Mouse (Mus musculus) forebrain, embryonic 12.5 days (tissue): ENCODE measurements at regions not wholly inside any gene's neighbourhood (a gene's known extent, or its start where the extent isn't known, plus 50 kb on each side); places are given as distances from the start of the nearest gene placed in this dataset.

Experiments used
- ATAC-seq: fragments of 200-750 bp; cut with Nextera tagmentation; 2 replicates; pipeline ENCODE4 v1.8.0; 2017; ENCODE audit warnings: moderate TSS enrichment; ENCODE audit not compliant: low FRiP score
- H3K27ac ChIP-seq: fragments of 300-500 bp; sonication (generic); 2 replicates; pipeline ENCODE4 v1.5.1; 2016; ENCODE audit warnings: mild to moderate bottlenecking
- H3K27me3 ChIP-seq: fragments of 300-500 bp; sonication (generic); 2 replicates; pipeline ENCODE4 v1.6.1; 2016; ENCODE audit warnings: mild to moderate bottlenecking
- H3K36me3 ChIP-seq: fragments of 300-500 bp; sonication (generic); replicated peaks from 2 replicates; pipeline ENCODE4 v1.6.1; 2016; ENCODE audit warnings: mild to moderate bottlenecking
- H3K4me1 ChIP-seq: fragments of 300-500 bp; sonication (generic); 2 replicates; pipeline ENCODE4 v1.6.1; 2016
- H3K4me2 ChIP-seq: fragments of 300-500 bp; sonication (generic); 2 replicates; pipeline ENCODE4 v1.6.1; 2016; ENCODE audit warnings: mild to moderate bottlenecking, moderate library complexity
- H3K4me3 ChIP-seq: fragments of 300-500 bp; sonication (generic); replicated peaks from 2 replicates; pipeline ENCODE4 v1.5.1; 2016; ENCODE audit warnings: mild to moderate bottlenecking
- H3K9ac ChIP-seq: fragments of 300-500 bp; sonication (generic); 2 replicates; pipeline ENCODE4 v1.6.1; 2016; ENCODE audit warnings: mild to moderate bottlenecking
- H3K9me3 ChIP-seq: fragments of 300-500 bp; sonication (generic); 2 replicates; pipeline ENCODE4 v1.6.1; 2016
- WGBS: fragments of 180-500 bp; shearing (Covaris S2); methylation state at CpG from one replicate; pipeline ENCODE4 v1.1.7; 2016; 5-methylcytosine and 5-hydroxymethylcytosine counted together

DNA sequence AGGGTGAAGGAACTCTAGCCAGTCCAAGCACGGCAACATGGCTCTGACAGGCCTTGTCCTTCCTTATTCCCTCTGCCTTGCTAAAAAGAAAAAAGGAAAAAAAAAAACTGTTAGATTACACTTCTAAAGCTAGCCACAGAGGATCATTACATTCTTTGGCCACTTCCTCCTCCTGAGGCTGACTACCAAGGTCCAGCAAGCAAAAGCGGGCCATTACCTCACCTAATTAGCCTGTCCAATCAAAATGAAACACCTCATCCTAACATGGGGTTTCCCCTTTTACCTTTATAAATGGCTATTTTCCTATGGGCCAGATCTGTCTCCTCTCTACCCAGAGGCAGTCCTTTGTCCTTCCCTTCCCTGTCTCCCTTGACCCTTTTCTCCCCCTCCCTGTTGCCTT is 102.2 kb downstream of the Pih1h3b start:
- Histone ChIP-seq H3K36me3 (no peaks in the 10 kb centered on the region), H3K4me2 (no peak overlapping the region), H3K4me3 (no peak overlapping the region), H3K9me3 (no peaks in the 10 kb centered on the region), H3K27ac (no peak overlapping the region), H3K27me3 (peaks cover 30% of the 10 kb centered on the region; the same call in 1 of the 2 replicates), H3K4me1 (no peaks in the 10 kb centered on the region), H3K9ac (no peak overlapping the region)
- ATAC-seq: no peak
- WGBS: 77% methylated on average over 2 of the region's 2 CpGs

DNA sequence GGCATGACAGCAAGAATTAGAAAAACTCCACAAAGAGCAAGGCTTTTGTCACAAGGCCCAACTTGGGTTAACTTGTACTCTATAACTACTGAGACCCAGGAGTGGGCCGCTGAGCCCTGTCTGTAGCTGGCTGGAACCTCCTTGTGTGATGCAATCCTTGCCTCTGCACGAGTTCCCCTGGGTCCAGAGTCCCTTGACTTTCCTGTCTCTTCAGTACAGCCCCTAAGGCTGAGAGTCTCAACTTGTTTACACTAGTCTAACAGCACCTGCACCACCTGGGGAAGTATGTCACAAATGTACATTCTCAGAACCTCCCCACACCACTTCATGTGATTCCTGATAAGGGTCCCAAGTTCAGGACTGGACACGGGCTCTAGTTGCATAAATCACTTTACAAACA is 103.3 kb downstream of the Pih1h3b start:
- no peak for ATAC-seq
- peaks cover 31% of the 10 kb centered on the region; the same call in 1 of the 2 replicates for H3K27me3 ChIP-seq
- H3K9ac ChIP-seq: no peak overlapping the region
- H3K4me2 ChIP-seq: no peak overlapping the region
- no peak overlapping the region for H3K27ac ChIP-seq
- H3K9me3 ChIP-seq: no peaks in the 10 kb centered on the region
- 84% methylated on average over 3 of the region's 3 CpGs for WGBS
- no peaks in the 10 kb centered on the region for H3K4me1 ChIP-seq
- H3K4me3 ChIP-seq: no peak overlapping the region
- H3K36me3 ChIP-seq: no peaks in the 10 kb centered on the region

DNA sequence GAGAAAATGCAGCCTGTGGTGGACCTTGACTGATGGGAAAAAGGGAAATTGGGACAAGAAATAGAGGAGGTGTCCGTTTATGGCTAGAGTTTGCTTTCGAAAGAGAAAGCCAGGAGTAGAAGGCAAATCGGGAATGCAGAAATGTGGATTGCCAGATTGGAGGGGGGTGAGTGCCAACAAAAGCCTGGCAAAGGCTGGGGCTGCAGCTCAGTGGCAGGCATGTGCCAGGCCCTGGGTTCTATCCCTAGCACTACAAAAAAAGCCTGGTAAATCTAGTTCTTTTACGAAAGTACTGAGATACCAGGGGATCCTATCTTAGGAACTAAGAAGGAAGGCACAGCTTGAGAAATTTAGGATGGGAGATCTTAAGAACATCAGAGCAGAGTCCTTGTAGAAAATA is 117.2 kb downstream of the Pih1h3b start:
- Histone ChIP-seq H3K9me3 (no peaks in the 10 kb centered on the region), H3K36me3 (no peaks in the 10 kb centered on the region), H3K4me3 (no peak overlapping the region), H3K4me2 (no peak overlapping the region), H3K27me3 (peaks cover 34% of the 10 kb centered on the region), H3K4me1 (no peaks in the 10 kb centered on the region), H3K9ac (no peak overlapping the region), H3K27ac (no peak overlapping the region)
- 85% methylated on average over 4 of the region's 4 CpGs for WGBS
- ATAC-seq: no peak

DNA sequence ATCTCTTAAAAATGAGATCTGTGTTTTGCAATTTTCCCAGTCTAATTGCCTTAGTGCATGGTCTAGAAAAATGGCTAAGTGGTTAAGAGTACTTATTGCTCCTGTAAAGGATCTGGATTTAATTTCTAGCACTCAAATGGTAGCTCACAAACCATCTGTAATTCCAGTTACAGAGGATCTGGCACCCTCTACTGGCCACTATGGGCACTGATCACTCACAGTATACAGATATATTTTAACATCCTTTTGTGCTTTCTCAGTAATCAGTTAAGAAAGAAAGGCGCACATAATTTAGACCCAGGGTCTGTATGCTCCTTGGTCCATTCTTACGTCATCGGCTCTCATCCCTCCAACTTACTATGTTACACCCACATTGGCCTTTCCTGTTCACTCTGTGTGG is 120.3 kb downstream of the Pih1h3b start:
- no peaks in the 10 kb centered on the region for H3K4me1 ChIP-seq
- peaks cover 14% of the 10 kb centered on the region; the same call in 1 of the 2 replicates for H3K27me3 ChIP-seq
- H3K9ac ChIP-seq: no peak overlapping the region
- H3K27ac ChIP-seq: no peak overlapping the region
- H3K9me3 ChIP-seq: no peaks in the 10 kb centered on the region
- no peaks in the 10 kb centered on the region for H3K36me3 ChIP-seq
- no peak overlapping the region for H3K4me3 ChIP-seq
- no peak overlapping the region for H3K4me2 ChIP-seq
- no peak for ATAC-seq
- WGBS: 95% methylated on average over 3 of the region's 3 CpGs

DNA sequence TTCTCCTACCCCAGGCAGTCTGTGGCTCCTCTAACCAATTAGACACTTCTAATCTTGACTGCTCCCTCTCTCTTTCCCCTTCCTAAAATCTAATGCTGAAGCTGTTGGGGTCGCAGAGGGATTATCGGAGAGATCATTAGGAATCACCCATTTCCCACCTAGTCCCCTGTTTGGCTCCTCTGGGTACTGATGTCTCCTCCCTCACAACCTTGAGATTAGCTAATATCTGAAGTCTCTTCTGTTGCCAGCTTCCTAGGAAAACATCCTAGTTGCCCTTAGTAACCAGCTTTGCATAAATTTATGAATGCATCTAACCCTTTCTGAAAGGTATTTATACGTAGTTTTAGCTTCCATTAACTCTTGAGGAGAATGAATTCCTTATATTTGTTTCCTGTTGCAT is 138.4 kb upstream of the Frmpd3 start:
- H3K36me3 ChIP-seq: no peaks in the 10 kb centered on the region
- no peaks in the 10 kb centered on the region for H3K4me1 ChIP-seq
- no peak overlapping the region for H3K4me3 ChIP-seq
- no peaks in the 10 kb centered on the region for H3K9me3 ChIP-seq
- no peak overlapping the region for H3K9ac ChIP-seq
- H3K27ac ChIP-seq: no peak overlapping the region
- no peak overlapping the region for H3K4me2 ChIP-seq
- ATAC-seq: no peak
- H3K27me3 ChIP-seq: peaks cover 52% of the 10 kb centered on the region
- 74% methylated on average over 3 of the region's 3 CpGs for WGBS

DNA sequence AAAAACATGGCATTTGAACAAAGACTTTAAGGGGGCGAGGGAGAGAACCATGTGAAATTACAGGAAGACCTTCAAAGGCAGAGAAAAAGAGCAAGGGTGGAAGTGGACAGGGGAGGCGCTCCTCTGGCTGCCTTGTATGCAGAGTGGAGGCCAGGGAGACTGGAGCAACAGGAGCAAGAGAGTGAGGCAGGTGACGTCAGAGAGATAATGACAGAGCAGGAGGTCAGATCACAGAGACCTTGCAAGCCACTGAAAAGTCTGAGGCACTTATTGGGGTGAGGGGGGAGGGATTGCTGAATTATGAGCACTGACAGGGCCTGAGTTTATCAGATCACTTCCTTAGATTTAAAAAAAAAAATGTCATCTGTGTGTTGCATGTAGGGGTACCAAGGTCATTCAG is 133.3 kb upstream of the Frmpd3 start:
- Histone ChIP-seq H3K4me2 (no peak overlapping the region), H3K27ac (no peak overlapping the region), H3K9ac (no peak overlapping the region), H3K4me1 (no peaks in the 10 kb centered on the region), H3K9me3 (no peaks in the 10 kb centered on the region), H3K27me3 (peaks cover 38% of the 10 kb centered on the region), H3K4me3 (no peak overlapping the region), H3K36me3 (no peaks in the 10 kb centered on the region)
- no peak for ATAC-seq
- 67% methylated on average over 3 of the region's 3 CpGs for WGBS

DNA sequence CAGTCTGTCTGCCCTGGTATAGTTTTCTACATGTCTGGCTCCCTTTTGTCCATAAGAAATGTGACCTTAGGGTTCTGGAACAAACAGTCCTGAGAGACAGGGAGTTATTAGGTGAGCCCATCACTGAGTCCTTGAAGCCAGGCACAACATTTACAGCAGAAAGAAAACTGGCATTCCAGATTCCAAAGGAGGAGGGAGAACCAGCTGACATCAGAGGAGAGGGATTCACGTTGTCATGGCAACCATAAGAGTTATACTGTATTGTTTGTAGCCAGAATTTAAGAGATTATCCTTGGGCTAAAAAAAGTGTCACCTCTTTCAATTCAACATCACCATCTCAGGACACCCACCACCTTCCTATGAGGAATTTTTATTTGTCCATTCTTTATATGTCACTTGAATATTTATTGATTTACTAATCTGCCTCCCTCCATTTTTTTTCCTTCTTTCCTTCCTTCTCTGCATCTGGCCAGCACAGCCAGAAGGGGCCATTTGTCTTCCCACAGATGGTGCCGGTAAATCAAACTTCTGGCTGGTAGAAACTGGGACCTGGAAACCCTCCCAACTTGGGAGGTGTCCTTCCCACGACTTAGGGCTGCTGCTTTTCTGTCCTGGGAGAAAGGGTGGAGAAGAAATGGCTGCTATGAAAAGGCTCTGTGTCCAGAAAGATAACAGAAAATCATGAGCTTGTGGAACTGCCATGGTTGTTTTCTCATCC is 129.3 kb upstream of the Frmpd3 start:
- H3K27ac ChIP-seq: no peak overlapping the region
- no peaks in the 10 kb centered on the region for H3K9me3 ChIP-seq
- no peaks in the 10 kb centered on the region for H3K4me1 ChIP-seq
- no peak overlapping the region for H3K4me2 ChIP-seq
- no peaks in the 10 kb centered on the region for H3K36me3 ChIP-seq
- WGBS: 58% methylated on average over 3 of the region's 3 CpGs
- H3K9ac ChIP-seq: no peak overlapping the region
- peaks cover 25% of the 10 kb centered on the region for H3K27me3 ChIP-seq
- ATAC-seq: no peak
- no peak overlapping the region for H3K4me3 ChIP-seq

DNA sequence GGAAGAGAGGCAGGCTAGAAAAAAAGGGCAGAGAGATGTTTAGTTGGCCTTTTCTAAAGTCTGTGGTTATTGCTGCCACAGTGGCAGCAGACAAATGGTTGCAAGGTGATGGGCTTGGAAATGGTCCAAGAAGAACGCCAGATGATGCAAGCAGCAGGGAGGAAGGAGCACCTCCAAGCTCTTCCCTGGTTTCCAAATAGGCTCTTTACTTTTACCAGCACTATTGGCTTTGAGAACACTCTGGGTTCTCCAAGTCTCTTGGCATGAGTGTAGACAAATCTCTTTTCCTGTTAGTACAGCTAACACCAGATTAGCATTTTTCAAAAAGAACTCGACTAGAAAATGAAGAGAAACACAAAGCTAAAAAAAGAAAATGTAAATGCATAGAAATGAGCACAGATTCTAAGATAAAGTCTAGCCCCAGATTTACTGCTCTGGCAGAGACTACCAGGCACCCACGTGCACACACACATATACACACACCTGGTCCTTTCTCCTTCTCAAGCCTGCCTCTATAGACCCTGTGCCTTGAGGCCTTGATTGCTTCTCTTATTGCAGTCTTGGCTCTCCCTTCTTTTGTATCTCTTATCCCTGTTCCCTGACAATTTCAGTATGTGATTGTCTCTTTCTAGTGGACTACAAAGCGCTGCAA is 127.7 kb upstream of the Frmpd3 start:
- Histone ChIP-seq H3K4me3 (no peak overlapping the region), H3K4me2 (no peak overlapping the region), H3K27ac (no peak overlapping the region), H3K9ac (no peak overlapping the region), H3K36me3 (no peaks in the 10 kb centered on the region), H3K9me3 (no peaks in the 10 kb centered on the region), H3K4me1 (no peaks in the 10 kb centered on the region), H3K27me3 (peaks cover 34% of the 10 kb centered on the region)
- no peak for ATAC-seq
- 66% methylated on average over 4 of the region's 4 CpGs for WGBS

DNA sequence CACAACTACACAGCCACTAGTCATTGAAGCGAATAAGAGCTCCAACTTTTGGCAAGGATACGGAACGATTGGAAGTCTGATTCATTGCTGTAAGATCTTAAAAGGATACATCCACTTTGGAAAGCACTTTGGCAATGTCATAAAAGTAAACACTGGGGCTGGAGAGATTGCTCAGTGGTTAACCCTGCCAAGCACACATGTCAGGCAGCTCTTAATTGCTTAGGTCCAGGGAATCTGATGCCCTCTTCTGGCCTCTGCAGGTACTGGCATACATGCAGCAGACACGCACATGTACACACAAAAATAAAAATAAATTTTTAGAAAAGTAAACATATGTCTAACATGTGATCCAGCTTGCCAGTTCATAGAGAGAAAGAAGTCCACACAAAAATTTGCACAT is 86.3 kb upstream of the Frmpd3 start:
- Histone ChIP-seq H3K4me2 (no peak overlapping the region), H3K4me3 (no peak overlapping the region), H3K27me3 (peaks cover 21% of the 10 kb centered on the region), H3K4me1 (no peaks in the 10 kb centered on the region), H3K9ac (no peak overlapping the region), H3K27ac (no peak overlapping the region), H3K9me3 (no peaks in the 10 kb centered on the region), H3K36me3 (no peaks in the 10 kb centered on the region)
- WGBS: 80% methylated on average over 4 of the region's 4 CpGs
- ATAC-seq: no peak

DNA sequence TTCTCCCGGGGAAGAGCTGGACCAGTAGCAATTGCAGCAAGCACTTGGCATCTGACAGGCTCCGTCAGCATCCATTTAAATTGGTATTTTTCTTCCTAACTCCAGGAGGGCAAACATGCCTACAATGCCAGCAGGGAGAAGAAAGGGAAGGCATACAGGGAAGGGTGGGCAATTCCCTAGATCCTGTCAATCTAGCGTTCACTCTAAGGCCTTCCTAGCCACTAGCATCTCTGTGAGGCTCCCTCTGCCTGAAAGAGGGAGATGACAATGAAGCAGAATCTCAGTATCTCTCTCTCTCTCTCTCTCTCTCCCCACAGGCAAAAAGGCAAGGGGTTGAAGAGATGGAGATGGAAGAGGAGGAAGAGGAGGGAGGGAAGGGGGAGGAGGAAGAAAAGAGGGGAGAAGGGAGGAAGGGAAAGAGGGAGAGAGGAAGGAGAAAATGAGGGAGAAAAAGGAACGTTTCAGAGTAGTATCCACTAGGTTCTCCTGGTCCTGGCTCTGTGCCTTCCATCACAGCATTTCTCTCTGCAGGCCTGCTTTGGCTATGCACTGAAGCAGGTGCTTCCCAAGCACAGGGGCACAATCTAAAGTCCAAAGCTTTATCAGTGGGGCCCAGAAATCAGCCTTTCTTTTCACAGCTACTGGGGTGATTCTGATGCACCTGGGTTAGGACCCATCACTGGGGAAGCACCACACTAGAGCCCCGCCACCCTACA is 72.2 kb upstream of the Frmpd3 start:
- peaks cover 53% of the 10 kb centered on the region for H3K27me3 ChIP-seq
- no peaks in the 10 kb centered on the region for H3K4me1 ChIP-seq
- 58% methylated on average over 5 of the region's 5 CpGs for WGBS

DNA sequence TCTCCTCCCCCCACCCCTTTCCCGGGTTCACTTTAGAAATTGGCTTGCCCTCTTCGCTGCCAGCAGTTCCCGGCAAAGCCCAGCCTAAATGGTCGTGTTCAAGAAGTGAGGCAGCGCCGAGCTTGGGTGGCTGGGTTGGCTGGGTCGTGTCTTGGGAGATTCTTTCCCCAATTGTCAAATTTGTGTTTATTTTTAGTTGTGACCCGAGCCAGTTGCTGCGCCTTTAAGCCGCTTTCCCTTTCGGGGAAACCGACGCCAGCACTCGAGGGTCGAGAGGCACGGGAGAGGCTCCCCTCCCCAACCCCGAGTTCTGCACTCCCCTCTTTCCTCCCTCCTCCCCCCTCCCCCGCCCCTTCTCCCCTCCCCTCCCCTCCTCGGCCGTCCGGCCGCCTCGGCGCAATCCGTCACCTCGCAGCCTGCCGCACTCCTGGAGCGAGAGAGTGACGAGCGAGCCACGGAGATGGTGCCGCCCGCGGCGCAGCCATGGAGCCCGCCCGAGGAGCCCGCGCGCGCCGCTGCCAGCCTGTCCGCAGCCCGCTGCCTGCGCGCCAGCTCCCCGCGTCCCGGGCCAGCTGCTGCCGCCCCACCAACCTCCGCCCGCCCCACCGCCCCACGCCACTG is 64.6 kb upstream of the Frmpd3 start:
- peak overlapping the region; percentile 54 for H3K4me3 ChIP-seq
- peak overlapping the region; percentile 55 for H3K9ac ChIP-seq
- peak; percentile 75 for ATAC-seq
- 0 out of 2 replicates have a peak, but pooled peaks cover 3% of the 10 kb centered on the region for H3K4me1 ChIP-seq
- 14% methylated on average over 36 of the region's 54 CpGs for whole genome bisulfite sequencing
- no peak overlapping the region for H3K27ac ChIP-seq
- peaks cover 87% of the 10 kb centered on the region for H3K27me3 ChIP-seq
- no peaks in the 10 kb centered on the region for H3K9me3 ChIP-seq
- peak overlapping the region; percentile 69 for H3K4me2 ChIP-seq
- H3K36me3 ChIP-seq: no peaks in the 10 kb centered on the region

More for the DNA sequence above, 72.2 kb upstream of the Frmpd3 start:
- ATAC-seq: no peak
- Histone ChIP-seq H3K4me2 (no peak overlapping the region), H3K27ac (no peak overlapping the region), H3K9ac (no peak overlapping the region), H3K36me3 (no peaks in the 10 kb centered on the region), H3K4me3 (no peak overlapping the region), H3K9me3 (no peaks in the 10 kb centered on the region)

DNA sequence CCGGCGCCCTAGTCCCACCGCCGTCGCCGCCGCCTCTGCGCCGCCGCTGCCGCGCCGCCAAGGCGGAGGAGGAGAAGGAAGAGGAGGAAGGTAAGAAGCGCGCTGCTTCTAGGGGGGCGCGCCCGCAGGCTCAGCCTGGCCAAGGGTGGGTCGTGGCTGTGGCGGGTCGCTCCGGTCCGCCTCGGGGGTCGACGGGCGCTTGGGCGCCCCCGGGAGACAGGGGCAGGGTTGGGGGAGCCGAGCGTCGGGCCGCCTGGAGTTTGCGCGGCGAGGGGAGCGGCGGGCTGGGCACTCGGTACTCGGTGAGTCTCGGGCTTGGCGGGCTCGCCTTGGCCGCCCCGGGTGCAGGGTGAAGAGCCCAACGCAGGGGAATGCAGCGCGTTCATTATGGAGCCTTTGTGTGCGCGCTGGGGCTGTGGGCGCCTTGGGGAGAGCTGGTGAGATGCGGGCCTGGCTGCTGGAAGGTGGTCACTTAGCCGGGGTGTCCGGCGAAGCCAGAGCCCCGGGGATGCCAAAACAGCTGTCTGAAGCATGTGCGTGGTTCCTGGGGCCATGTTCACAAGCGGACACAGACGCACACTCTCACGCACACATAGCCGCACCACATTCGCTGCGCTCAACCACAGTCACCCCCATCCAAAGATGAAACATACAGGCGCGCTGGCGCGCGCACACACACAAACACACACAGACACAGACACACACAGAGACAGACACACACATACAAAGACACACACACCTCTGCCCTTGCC is 63.9 kb upstream of the Frmpd3 start:
- H3K27ac ChIP-seq: no peak overlapping the region
- peak overlapping the region; percentile 54 for H3K4me3 ChIP-seq
- 22% methylated on average over 67 of the region's 69 CpGs for WGBS
- peak overlapping the region; percentile 55 for H3K9ac ChIP-seq
- 0 out of 2 replicates have a peak, but pooled peaks cover 3% of the 10 kb centered on the region for H3K4me1 ChIP-seq
- H3K36me3 ChIP-seq: no peaks in the 10 kb centered on the region
- H3K27me3 ChIP-seq: peaks cover 80% of the 10 kb centered on the region
- H3K4me2 ChIP-seq: peak overlapping the region; percentile 69
- no peaks in the 10 kb centered on the region for H3K9me3 ChIP-seq
- peak; percentile 27 for ATAC-seq
